Mouse (Mus musculus): ENCODE measurements around the gene Eps8l1. TPM values are rescaled to one million over a fixed set of nuclear protein-coding genes. Genes with fewer than 3 reads are reported as not detected.
"Not testable (repeated sequence)": the region's sequence is repeated elsewhere in the genome, so short reads cannot be mapped to it uniquely, and the experiment has no call there.

Eps8l1 gene
- 1 to 10 TPM; 2.1 to 3.4 TPM for total RNA-seq (2021)
- long read RNA-seq, experiment 1: 0 reads
- long read RNA-seq, experiment 2, partial matches to known transcripts: 0 of 1 reads
- long read RNA-seq, experiment 2, other reads (novel, unspliced or antisense): 0 of 1 reads

DNA sequence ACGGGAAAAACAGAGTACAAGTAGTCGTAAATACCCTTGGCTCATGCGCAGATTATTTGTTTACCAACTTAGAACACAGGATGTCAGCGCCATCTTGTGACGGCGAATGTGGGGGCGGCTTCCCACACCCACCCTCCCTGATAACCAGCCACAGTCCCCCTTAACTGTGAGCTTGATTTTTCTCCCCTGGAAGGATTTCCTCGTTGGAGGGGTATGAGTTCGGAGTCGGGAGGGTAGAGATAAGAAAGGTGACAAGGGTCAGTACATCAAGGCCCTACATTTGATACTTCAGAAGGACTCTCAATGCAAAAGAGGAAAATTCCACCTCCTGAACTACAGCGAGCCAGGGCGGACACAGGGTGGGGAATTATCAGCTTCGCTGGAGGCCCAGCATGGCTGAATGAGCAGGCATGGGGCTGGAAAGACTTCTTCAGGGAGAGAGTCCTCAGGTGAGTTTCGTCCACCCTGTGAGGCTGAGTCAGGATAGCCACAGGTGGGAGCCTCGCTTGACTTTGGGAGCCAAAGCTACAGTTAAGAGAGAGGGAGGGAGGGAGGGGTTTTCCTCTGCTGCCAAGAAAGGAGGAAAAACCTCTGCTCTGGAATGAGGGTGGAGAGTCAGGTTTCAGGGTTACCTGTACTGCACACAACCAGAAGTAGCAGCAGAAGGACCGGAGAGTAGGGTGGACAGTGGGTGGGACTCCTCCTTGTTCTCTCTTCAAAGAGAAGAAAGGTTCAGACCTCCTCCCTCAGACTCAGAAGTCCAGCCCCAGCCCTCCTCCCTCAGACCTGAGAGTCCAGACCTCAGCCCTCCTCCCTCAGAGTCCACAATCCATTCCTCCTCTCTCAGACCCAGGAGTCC lies at the start of gene Eps8l1:
Gene Eps8l1 (plus strand): TSS at position 99 of the 859 bp plus-strand sequence.
- no peak for DNase-seq

DNA sequence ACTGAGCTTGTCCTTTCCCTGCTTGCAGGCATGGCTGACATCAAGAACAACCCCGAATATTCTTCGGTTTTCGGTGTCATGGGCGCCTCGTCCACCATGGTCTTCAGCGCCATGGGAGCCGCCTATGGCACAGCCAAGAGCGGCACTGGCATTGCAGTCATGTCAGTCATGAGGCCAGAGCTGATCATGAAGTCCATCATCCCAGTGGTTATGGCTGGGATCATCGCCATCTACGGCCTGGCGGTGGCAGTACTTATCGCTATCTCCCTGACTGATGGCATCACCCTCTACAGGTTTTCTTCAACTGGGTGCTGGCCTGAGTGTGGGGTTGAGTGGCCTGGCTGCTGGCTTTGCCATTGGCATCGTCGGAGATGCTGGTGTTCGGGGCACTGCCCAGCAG lies 48.1 kb upstream of the Eps8l1 start:
- not testable (repeated sequence) for DNase-seq

DNA sequence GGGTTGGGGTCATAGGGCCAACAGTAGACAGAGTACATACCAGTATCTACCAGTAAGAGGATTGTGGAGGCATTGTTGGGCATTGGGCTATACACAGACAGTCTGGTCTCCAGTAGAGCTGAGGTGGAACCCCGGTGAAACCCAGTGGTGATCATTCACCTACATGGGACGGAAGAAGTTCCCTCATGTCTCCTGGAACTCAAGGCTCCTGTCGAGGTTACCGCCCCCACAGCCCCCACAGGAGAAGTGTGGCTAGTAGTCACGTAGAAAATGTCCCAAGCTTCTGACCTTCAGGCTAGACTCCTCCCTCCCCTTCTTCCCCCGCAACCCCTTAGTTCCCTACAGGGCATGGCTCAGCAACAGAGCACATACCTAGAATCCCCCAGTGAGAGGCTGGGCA lies 40.8 kb upstream of the Eps8l1 start:
- no peak for DNase-seq

DNA sequence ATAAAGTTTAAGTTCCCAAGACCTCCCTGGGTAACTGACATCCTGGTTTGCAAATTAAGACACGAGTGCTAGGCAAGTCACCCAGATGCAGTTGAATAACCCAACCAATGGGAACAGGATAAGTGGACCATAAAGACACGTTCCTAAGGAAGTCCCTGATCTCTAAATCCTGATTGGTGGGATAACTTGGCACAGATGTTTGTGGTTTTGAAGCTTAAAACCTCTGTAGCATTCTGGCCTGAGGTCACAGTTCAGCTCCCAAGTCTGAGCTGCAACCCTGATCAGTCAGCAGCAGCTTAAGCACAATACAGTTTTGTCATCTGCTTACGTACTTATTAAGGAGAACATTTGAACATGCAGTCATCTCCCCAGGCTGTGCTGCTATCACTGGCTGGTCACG lies 40.2 kb upstream of the Eps8l1 start:
- no peak for DNase-seq

DNA sequence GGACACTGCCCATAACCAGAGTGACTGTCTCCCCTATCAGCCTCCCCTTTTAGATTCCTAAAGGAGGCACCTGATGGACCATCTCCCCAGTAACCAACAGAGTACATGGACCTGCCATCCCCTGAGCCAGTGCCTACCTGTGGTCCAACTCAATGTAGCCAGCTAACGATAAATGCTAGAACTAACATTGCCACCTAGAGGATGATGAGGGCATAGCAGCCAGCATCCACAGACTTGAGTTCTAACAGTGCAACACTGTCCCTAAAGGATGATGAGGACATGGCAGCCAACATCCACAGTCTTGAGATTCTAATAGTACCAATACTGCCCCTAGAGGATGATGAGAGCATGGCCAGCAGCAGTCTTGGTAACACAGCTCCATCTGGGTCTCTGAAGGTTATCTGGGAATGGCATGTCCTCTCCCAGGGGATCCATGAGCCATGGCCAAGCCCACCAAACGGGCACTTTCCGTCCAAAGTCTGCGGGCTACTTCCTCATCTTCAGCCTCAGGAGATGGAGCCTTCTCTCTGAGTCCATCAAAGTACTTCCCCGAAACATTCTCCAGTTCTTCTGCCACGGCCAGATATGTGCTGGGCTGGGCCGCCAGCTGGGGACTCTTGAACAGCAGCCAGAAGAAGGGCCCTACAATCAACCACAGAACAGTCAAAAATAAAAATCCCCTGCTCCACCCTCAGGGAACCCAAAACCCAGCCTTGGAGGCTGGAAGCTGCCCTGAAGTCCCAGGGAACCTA lies 33.1 kb upstream of the Eps8l1 start:
- peak; percentile 91 to 92 for DNase-seq

DNA sequence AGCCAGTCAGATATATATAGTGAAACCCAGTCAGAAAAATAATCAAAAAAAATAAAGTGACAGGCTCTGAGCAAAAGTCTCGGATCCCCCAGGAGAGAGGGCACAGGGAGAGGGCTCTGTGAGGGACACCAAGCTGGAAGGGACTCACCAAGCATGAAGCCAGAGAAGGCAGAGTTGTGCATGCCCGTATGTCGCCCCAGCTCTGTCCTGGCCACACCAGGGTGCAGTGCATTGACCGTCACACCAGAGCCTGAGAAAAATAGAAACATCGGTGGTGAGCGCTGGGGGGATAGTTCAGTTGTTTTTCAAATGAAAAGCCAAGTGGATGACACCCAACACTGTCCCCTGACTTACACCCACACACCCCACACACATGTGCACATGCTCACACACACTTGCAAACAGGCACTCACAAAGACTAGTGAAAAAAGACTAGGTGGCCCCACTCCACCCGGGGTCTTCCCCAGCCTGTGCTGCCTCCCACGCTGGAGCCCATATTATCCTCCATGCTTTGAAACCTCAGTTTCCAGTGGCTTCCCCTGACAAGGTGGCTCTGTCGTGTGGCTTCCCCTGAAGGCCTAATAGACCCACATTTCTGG lies 30.1 kb upstream of the Eps8l1 start:
- DNase-seq: no peak

DNA sequence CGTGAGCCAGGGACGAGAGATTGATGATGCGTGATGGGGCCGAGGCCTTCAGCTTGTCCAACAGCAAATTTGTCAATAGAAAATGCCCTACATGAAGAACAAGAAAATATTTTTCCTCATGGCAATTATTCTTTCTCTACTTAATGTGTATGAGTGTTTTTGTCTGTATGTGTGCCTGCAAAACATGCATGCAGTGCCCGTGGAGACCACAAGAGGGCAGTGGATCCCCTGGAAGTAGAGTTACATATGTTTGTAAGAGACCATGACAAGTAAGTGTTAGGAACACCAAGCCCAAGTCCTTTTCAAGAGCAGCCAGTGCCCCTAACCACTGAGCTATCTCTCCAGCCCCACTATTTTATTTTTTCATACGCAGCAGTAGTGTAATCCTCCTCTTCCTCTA lies 28.9 kb upstream of the Eps8l1 start:
- DNase-seq: peak; percentile 65 to 80

DNA sequence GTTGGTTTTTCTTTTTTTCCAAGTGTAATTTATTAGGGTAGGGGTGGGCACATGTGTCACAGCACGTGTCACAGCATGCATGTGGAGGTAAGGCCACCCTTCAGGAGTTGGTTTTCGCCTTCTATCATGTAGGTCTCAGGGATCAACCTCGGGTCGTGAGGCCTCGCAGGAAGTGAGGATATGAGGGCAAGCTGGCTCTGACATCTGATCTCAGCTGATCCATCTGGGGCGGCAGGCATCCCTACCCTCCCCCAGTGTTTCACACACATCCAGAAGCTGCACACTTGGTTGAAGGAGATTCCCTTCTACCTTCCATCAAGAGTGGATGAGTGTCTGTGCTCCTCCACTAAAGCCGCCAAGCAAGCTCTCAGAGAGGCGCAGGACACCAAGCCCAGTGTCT lies 28.4 kb upstream of the Eps8l1 start:
- DNase-seq: no peak

DNA sequence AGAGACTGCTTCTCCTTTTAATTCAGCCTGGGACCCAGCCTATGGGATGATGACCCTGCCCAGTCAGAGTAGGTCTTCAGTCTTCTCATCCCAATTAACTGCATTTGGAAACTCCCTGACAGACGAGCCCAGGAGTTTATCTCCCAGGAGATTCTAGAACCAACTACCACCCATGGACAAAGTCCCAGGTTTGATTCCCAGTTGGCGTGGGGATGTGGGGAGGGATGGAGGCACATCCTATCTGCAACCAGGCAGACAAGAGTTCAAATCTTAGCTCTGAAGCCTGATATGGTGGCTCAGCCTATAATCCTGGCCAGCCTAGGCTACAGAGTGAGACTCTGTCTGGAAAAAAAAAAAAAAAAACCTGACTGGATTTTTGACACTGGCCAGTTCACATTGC lies 22.8 kb upstream of the Eps8l1 start:
- DNase-seq: no peak

DNA sequence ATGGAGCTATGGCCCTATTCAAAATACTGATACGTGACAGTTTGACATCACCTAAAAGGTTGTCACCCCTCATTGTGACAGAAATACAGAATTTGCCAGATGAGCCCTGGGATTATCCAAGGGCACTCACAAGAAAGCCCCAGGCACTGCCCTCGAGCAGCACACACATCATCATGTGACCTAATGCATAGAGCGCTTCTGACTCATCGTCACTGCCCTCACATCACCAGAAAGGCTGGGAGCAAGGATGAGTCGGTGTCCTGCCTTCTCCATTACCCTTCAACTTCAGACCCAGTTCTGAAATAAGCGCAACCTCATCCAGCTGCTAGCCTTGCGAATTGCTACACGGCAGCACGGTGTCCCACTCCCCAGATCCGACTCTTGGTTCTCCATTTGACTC lies 19.9 kb upstream of the Eps8l1 start:
- no peak for DNase-seq

DNA sequence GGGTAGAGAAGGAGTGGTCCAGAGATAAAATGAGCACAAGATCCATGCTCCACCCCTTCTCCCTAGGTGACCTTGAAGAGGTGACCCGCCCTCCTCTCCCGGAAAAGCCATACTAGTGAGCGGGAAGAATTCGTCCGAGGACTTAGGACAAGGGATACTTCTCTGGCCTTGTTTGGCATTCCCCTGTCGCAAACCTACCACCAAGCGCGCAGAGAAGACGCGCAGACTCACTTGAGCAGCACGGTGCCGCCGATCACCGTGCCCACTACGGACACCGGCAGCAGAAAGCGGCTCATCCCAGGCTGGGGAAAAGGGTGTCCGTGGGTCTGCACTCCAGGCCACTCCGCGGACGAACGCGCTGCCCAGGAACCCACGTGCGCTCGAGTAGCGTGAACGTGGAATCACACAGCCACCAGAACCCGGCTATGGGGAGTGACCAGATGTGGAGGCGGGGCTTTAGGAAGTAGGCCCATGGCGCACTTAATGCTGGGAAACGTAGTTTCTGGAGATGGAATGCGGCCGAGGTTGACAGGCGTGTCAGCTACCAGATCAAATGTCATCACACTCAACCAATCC lies 15.2 kb upstream of the Eps8l1 start, which contains the start of gene Rdh13:
Gene Rdh13 (minus strand): TSS at position 434 of the 576 bp plus-strand sequence.
- DNase-seq: peak; percentile 93 to 95

DNA sequence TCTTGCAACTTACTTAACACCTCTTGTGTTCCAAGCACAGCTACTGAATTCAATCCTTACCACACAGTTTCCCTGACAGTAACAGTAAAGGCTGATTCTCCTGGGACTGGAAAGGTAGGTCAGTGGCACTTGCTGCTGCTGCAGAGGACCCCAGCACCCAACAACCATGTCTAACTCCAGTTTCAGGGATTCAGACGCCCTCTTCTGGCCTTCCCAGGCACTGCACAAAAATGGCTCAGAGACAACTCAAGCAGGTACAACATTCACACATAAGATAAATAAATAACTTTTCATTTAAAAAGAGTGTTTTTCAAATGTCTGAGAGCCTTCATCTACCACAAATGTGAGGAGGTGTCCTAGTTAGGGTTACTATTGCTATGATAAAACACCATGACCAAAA lies 13.3 kb upstream of the Eps8l1 start:
- DNase-seq: no peak

DNA sequence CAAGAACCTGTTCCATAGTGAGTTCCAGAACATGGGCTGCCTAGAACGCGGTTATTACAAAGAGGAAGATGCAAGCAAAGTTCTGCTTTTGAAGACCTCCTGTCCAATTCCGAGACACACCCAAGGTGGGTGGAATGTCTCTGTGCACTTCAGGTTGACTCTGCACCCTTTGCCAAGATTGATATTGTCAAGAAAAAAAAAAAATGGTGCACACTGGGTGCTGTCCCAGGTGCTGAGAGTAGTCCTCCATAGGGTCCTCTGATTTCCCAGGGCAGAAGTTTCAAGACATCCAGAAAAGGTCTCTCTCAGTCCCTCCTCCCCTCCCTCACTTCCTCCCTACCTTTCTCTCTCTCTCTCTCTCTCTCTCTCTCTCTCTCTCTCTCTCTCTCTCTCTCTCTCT lies 12.0 kb upstream of the Eps8l1 start:
- no peak for DNase-seq

DNA sequence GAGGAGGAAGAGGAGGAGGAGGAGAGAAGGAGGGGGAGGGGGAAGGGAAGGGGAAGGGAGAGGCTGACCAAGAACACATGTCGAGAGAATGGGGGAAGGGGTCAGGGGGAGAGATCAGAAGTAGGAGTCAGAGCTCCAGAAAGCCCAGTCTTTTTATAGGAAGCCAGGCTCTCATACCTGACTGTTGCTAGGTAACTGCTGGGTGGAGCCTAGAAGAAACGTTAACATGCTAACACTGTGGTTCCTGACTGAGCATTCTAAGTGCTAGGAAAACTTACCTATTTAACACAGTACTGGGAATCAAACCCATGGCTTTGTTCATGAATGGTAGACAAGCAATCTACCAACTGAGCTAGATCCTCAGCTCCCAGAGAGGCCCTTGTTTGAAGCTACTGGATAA lies 11.3 kb upstream of the Eps8l1 start:
- DNase-seq: no peak

DNA sequence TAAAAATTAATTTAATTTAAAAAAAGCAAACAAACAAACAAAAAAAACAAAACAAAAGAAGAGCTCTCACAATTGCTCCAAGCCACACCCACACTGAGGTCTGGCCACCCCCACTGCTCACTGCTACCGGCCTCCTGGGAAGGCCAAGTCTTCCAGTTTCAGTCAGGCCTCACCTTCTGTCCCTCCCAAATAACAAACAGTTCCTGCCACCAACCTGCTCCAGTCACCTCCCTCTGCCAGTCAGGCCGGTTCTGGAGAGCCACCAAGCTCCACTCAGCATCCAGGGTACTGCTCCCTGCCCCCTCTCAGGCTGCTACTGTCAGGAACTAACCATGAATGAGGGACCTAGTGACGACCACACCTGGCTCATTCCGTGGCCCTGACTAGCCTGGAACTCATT lies 7.8 kb upstream of the Eps8l1 start:
- no peak for DNase-seq

DNA sequence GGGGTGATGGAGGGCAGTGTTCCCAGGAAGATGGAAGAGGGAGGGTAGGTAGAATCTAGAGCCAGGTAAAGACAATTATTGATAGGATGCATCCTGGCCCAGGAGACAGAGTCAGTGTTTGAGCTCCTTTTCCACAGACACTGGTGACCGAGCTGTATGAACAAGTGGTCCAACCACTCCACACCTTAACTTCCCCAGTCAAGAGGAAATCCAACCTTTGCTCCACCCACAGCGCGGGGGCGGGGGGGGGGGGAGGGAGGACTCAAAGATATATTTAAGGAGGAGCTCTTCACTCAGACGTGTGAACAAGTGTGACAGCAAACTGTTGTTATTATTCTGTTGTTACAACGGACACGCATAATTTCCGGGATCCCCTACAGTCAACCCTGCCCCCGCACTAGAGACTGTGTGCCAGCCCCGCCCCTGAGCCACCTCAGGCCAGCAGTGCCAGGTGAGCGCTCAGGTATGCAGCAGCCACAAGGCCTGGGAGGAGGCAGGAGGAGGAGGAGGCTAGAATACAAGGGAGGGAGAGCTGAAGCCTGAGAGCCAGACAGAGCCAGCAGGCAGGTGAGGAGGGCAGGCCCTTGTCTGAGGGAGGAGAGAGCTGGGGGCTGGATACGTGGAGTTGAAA lies 3.8 kb downstream of the Eps8l1 start:
- DNase-seq: no peak

DNA sequence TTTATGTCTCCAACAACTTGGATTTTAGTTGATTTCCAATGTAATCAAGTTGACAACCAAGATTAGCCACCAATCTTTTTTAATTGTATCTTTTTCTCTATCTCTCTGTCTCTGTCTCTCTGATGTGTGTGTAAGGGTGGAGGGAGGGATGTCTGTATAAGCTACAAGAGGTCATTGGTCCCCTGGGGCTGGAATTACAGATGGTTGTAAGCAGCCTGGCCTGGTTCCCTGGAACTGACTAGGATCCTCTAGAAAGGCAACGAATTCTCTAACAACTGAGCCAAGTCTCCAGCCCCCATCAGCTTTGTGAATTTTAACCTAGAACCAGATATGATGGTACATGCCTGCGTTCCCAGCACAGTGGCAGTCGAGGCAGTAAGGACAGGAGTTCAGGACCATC lies 7.3 kb downstream of the Eps8l1 start:
- peak in 1 of 2 experiments; percentile 2 for DNase-seq

DNA sequence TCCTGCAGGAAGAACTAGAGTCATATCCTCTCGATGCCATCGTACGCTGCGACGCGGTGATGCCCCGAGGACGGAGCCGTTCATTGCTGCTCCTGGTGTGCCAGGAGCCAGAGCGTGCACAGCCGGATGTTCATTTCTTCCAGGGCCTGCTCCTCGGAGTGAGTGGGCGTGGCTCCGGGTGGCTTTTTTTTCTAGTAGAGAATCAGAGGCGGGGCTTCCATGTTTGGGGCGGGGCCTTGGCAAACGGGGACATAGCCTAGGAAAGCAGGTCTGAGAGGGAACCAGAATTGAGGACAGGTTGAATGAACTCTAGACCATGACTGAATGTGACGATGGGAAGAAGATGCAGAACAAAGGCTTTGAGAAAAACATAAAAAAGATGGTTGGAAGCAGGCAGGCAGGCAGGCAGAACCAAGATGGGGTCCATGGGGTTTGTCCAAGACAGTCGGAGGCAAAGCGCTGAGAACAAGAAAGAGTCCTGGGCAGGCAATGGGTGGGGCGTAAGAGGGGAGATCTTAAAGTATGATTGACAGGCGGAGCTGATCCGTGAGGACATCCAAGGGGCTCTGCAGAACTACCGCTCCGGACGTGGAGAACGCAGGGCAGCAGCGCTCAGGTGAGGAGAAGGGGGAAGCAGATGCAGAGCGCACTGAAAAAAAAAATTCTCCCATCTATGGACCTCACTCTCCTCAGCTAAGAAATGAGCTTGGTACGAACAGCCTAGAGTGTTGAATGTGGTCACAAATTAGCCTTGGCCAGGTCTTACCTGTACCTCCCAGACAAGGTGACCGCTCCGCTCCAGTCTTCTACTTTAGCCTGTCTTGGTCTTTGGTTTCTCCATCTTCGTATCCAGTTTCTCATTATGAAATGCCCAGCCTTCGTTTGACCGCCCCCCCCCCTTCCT lies 10.1 kb downstream of the Eps8l1 start:
- peak; percentile 71 to 81 for DNase-seq

DNA sequence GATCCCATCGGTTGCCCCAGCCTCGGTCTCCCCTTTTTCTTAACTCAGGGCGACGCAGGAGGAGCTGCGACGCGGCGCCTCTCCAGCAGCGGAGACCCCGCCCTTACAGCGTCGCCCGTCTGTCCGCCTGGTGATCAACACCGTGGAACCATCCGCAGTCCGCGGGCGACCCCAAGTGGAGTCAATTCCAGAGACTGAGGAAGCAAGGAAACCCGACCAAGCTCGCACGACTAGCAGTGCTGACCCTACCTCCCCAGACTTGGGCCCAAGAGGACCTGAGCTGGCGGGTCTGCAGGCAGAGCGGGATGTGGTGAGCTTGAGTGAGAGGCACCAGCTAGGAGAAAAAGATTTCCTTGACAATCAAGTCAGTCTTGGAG lies 10.7 kb downstream of the Eps8l1 start:
- peak; percentile 87 to 93 for DNase-seq

DNA sequence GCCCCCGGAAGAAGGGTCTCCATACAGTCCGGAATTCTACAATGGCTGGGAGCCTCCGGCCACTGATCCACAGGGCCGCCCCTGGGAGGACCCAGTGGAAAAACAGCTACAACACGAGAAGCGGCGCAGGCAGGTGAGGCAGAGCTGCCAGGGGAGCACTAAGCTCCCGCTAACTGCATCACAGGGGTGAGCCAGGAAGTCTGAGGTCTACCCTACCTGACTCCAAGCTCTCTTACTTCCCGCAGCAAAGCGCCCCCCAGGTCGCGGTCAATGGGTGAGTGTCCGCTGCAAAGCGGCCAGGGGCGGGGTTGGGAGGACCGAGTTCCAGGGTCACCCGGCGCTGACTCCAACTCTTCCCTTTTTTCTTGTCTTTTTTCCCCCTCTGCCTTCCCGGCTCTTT lies 13.5 kb downstream of the Eps8l1 start:
- DNase-seq: no peak

Data from heart, adult 18-20 months (tissue).